Mouse (Mus musculus) embryo, embryonic 10.5 days (tissue): ENCODE results near the gene Gm47959.

Experiments
- DNase-seq: peaks from one replicate; pipeline ENCODE4 v3.0.0-alpha.2; 2015; ENCODE audit warnings: low spot score

Gm47959 gene

GRCm38 (mm10) chr1:83032508-83032907 lies 32.2 kb downstream of the Gm47959 start:
- DNase-seq, result no peak

GRCm38 (mm10) chr1:83034509-83034908 lies 34.2 kb downstream of the Gm47959 start:
- DNase-seq, result no peak

- no peak for DNase-seq
Measured at GRCm38 (mm10) chr1:83036892-83037667, 36.7 kb downstream of the Gm47959 start.

- peak; percentile 71 for DNase-seq
Measured at GRCm38 (mm10) chr1:83038109-83038672, 37.8 kb downstream of the Gm47959 start, which contains the start of gene Slc19a3. Gene Slc19a3 (minus strand): TSS chr1:83038448.

GRCm38 (mm10) chr1:83039080-83039479 lies 38.7 kb downstream of the Gm47959 start:
- no peak for DNase-seq

DNA sequence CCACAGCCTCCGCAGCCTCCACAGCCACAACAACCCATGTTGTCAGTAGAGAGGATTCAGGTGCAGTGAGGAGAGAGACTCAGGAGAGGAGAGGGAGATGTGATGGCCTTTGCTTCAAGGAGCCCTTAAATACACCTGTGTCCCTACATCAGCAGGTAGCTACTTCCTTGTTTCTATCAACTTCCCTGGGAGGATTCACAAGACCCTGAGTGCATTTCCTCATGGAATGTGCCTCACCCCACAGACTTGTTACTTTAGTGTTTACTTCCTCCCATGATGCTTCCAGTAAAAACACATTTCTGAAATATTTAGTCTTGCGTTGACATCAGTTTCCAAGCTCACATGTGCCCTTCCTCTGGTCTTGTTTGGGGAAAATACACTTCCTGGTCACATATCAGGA lies 42.0 kb downstream of the Gm47959 start, which contains the start of gene Krtap28-10:
Gene Krtap28-10, minus strand, starts transcription at position 101 of the 400 bp plus-strand sequence.
- no peak for DNase-seq

DNA sequence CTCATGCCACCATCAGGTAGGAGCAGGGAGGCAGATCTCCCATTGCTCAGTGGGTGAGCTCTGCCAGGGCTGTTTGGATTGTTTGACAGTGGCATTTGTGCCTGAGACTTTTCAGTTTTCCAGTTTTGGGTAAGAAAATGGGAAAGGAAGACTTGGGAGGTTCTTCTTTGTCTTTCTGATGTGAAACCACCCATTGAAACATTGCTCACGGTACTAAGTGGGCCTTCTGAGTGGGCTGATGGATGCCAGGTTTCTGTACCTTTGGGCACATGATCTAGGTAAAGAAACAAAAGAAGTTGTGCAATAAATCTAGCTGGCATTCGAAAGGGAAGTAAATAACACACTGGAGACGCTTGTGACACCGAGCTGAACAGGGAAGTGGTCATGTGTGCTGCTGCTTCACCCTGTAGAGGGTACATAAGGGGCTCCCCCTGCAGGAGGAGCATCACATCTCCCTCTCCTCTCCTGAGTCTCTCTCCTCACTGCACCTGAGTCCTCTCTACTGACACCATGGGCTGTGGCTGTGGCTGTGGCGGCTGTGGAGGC lies 44.6 kb downstream of the Gm47959 start, which contains the start of gene Gm47969:
Gene Gm47969, plus strand, starts transcription at position 51 of the 546 bp plus-strand sequence.
- DNase-seq, result no peak
